Mouse (Mus musculus): ENCODE results near the gene Gstp3.

DNA sequence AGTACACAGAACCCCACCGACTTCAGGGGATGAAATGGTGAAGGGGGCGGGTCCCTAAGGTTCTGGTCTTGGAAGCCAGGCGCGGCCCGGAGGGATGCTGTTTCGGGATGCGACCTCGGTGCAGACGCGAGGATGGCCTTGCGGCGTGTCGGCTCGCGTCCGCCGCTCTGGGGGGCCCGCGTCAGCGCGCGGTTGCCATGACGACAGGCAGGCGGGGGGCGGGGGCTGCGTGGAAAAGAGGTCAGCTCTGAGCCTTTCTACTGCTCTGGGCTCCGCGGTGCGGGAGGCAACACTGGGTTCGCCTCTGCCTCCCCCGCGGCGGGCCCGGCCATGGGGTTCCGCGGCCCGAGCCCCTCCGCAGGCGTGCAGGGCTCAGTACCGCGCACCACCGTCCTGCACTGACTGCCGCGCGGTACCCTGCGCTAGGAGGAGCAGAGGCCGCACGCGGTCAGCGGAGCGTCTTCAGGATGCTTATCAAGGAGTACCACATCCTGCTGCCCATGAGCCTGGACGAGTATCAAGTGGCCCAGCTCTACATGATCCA is 41.4 kb upstream of the Gstp3 start:
- TF ChIP-seq CTCF (IDR thresholded peaks at IDR 0.05; ENCODE audit: control insufficient read depth, insufficient read depth, insufficient replicate concordance, low read depth, low read length) = no peak
- no peak for TF ChIP-seq POLR2A (IDR thresholded peaks at IDR 0.05; ENCODE audit: control insufficient read depth, low read depth, low read length)

Data from testis, adult 2 months (tissue).